Mouse (Mus musculus) kidney, postnatal 25 days (tissue): ENCODE data around the gene Celf5.

Experiments used
- DNase-seq, 2 experiments: peaks; one replicate each; pipeline ENCODE4 v3.0.0; 2021; ENCODE audit warnings: mixed read lengths in 2 of 2

Celf5 gene

GRCm38 (mm10) chr10:81482533-81482889 lies at the start of gene Celf5:
TSS of gene Celf5 (minus strand) at chr10:81482709.
- DNase-seq = peak; percentile 30 to 43

- peak; percentile 85 to 91 for DNase-seq
Measured at GRCm38 (mm10) chr10:81526779-81527178, 44.3 kb upstream of the Celf5 start.

- DNase-seq = no peak
Measured at GRCm38 (mm10) chr10:81525017-81525694, 42.6 kb upstream of the Celf5 start.

GRCm38 (mm10) chr10:81524051-81524605 lies 41.6 kb upstream of the Celf5 start, which contains the start of gene Gna15:
TSS of gene Gna15 (minus strand) at chr10:81524225.
- DNase-seq = no peak

- no peak for DNase-seq
Measured at GRCm38 (mm10) chr10:81523570-81523969, 41.1 kb upstream of the Celf5 start.

GRCm38 (mm10) chr10:81523142-81523541 lies 40.6 kb upstream of the Celf5 start:
- DNase-seq = no peak

- DNase-seq = no peak
Measured at GRCm38 (mm10) chr10:81519978-81520365, 37.5 kb upstream of the Celf5 start.

GRCm38 (mm10) chr10:81519227-81519977 lies 36.9 kb upstream of the Celf5 start:
- no peak for DNase-seq

GRCm38 (mm10) chr10:81518546-81518945 lies 36.0 kb upstream of the Celf5 start:
- DNase-seq = peak; percentile 76 to 89

- DNase-seq = no peak
Measured at GRCm38 (mm10) chr10:81517227-81517626, 34.7 kb upstream of the Celf5 start.

GRCm38 (mm10) chr10:81513798-81514197 lies 31.3 kb upstream of the Celf5 start:
- no peak for DNase-seq

- no peak for DNase-seq
Measured at GRCm38 (mm10) chr10:81510246-81510810, 27.8 kb upstream of the Celf5 start.

- no peak for DNase-seq
Measured at GRCm38 (mm10) chr10:81507691-81508489, 25.4 kb upstream of the Celf5 start.

GRCm38 (mm10) chr10:81507095-81507494 lies 24.6 kb upstream of the Celf5 start:
- no peak for DNase-seq

GRCm38 (mm10) chr10:81505016-81505664 lies 22.6 kb upstream of the Celf5 start:
- DNase-seq = no peak

GRCm38 (mm10) chr10:81502658-81503057 lies 20.1 kb upstream of the Celf5 start:
- peak; percentile 87 to 92 for DNase-seq

GRCm38 (mm10) chr10:81501863-81502262 lies 19.4 kb upstream of the Celf5 start:
- DNase-seq = no peak

- DNase-seq = no peak
Measured at GRCm38 (mm10) chr10:81500032-81500431, 17.5 kb upstream of the Celf5 start, which contains the start of gene S1pr4. TSS of gene S1pr4 (minus strand) at chr10:81500132.

- peak; percentile 53 to 75 for DNase-seq
Measured at GRCm38 (mm10) chr10:81499250-81499901, 16.9 kb upstream of the Celf5 start.

GRCm38 (mm10) chr10:81498316-81499249 lies 16.1 kb upstream of the Celf5 start:
- DNase-seq = peak in 1 of 2 experiments; percentile 38
